Mouse (Mus musculus): ENCODE results near the gene Srgap3. TPM values are rescaled to one million over a fixed set of nuclear protein-coding genes. Genes with fewer than 3 reads are reported as not detected.

Srgap3 gene
- total and polyA plus RNA-seq, 2 experiments from 2014 or later = 0.33 TPM; not detected in 1

- Histone ChIP-seq H3K4me3 (ENCODE audit: low read depth, low read length) (no peak overlapping the region), H3K4me1 (ENCODE audit: control insufficient read depth, insufficient read depth) (no peaks in the 10 kb centered on the region), H3K9me3 (replicated peaks; ENCODE audit: control insufficient read depth, low read length) (no peaks in the 10 kb centered on the region), H3K27me3 (ENCODE audit: control insufficient read depth, insufficient read depth, low read length) (no peaks in the 10 kb centered on the region), H3K4me2 (ENCODE audit: low read depth, low read length) (no peak overlapping the region), H3K9ac (replicated peaks; ENCODE audit: low read depth, low read length) (no peak overlapping the region), H3K27ac (ENCODE audit: low read depth) (no peak overlapping the region), H3K36me3 (replicated peaks; ENCODE audit: control insufficient read depth, insufficient read depth, low read length) (no peaks in the 10 kb centered on the region)
- TF ChIP-seq EP300 (IDR thresholded peaks at IDR 0.05; ENCODE audit: low read depth) (no peak), CTCF (IDR thresholded peaks at IDR 0.05; ENCODE audit: low read depth) (no peak)
- 88% methylated on average over 6 of the region's 7 CpGs for WGBS
- DNase-seq (ENCODE audit: low spot score) (no peak), ATAC-seq (ENCODE audit: insufficient read depth, low read depth) (no peak)
These were observed 134.2 kb downstream of the Srgap3 start for GRCm38 (mm10) chr6:112812884-112813283.

GRCm38 (mm10) chr6:112810521-112810830 is 136.6 kb downstream of the Srgap3 start:
- Histone ChIP-seq H3K9ac (replicated peaks; ENCODE audit: low read depth, low read length) (no peak overlapping the region), H3K4me1 (ENCODE audit: control insufficient read depth, insufficient read depth) (no peaks in the 10 kb centered on the region), H3K27me3 (ENCODE audit: control insufficient read depth, insufficient read depth, low read length) (no peaks in the 10 kb centered on the region), H3K27ac (ENCODE audit: low read depth) (no peak overlapping the region), H3K4me2 (ENCODE audit: low read depth, low read length) (no peak overlapping the region), H3K4me3 (ENCODE audit: low read depth, low read length) (no peak overlapping the region), H3K9me3 (replicated peaks; ENCODE audit: control insufficient read depth, low read length) (no peaks in the 10 kb centered on the region), H3K36me3 (replicated peaks; ENCODE audit: control insufficient read depth, insufficient read depth, low read length) (no peaks in the 10 kb centered on the region)
- WGBS = 75% methylated on average over 4 of the region's 4 CpGs
- ATAC-seq (ENCODE audit: insufficient read depth, low read depth) (no peak), DNase-seq (ENCODE audit: low spot score) (no peak)
- TF ChIP-seq CTCF (IDR thresholded peaks at IDR 0.05; ENCODE audit: low read depth) (no peak), EP300 (IDR thresholded peaks at IDR 0.05; ENCODE audit: low read depth) (no peak)

- no peaks in the 10 kb centered on the region for H3K4me1 ChIP-seq (ENCODE audit: control insufficient read depth, insufficient read depth)
- DNase-seq (ENCODE audit: low spot score) (no peak), ATAC-seq (ENCODE audit: insufficient read depth, low read depth) (no peak)
- WGBS = 78% methylated on average over 15 of the region's 15 CpGs
- no peak for TF ChIP-seq CTCF (IDR thresholded peaks at IDR 0.05; ENCODE audit: low read depth)
- no peak for TF ChIP-seq EP300 (IDR thresholded peaks at IDR 0.05; ENCODE audit: low read depth)
- H3K36me3 ChIP-seq (replicated peaks; ENCODE audit: control insufficient read depth, insufficient read depth, low read length) = no peaks in the 10 kb centered on the region
- H3K4me3 ChIP-seq (ENCODE audit: low read depth, low read length) = no peak overlapping the region
- no peaks in the 10 kb centered on the region for H3K27me3 ChIP-seq (ENCODE audit: control insufficient read depth, insufficient read depth, low read length)
- no peak overlapping the region for H3K27ac ChIP-seq (ENCODE audit: low read depth)
- H3K4me2 ChIP-seq (ENCODE audit: low read depth, low read length) = no peak overlapping the region
- no peak overlapping the region for H3K9ac ChIP-seq (replicated peaks; ENCODE audit: low read depth, low read length)
- no peaks in the 10 kb centered on the region for H3K9me3 ChIP-seq (replicated peaks; ENCODE audit: control insufficient read depth, low read length)
These were observed 137.2 kb downstream of the Srgap3 start for GRCm38 (mm10) chr6:112809658-112810520.

- Histone ChIP-seq H3K27me3 (ENCODE audit: control insufficient read depth, insufficient read depth, low read length) (no peaks in the 10 kb centered on the region), H3K9me3 (replicated peaks; ENCODE audit: control insufficient read depth, low read length) (no peaks in the 10 kb centered on the region), H3K27ac (ENCODE audit: low read depth) (no peak overlapping the region), H3K4me3 (ENCODE audit: low read depth, low read length) (no peak overlapping the region), H3K4me2 (ENCODE audit: low read depth, low read length) (no peak overlapping the region), H3K4me1 (ENCODE audit: control insufficient read depth, insufficient read depth) (no peaks in the 10 kb centered on the region), H3K36me3 (replicated peaks; ENCODE audit: control insufficient read depth, insufficient read depth, low read length) (no peaks in the 10 kb centered on the region), H3K9ac (replicated peaks; ENCODE audit: low read depth, low read length) (no peak overlapping the region)
- WGBS = 81% methylated on average over 9 of the region's 9 CpGs
- ATAC-seq (ENCODE audit: insufficient read depth, low read depth) (no peak), DNase-seq (ENCODE audit: low spot score) (no peak)
- TF ChIP-seq CTCF (IDR thresholded peaks at IDR 0.05; ENCODE audit: low read depth) (no peak), EP300 (IDR thresholded peaks at IDR 0.05; ENCODE audit: low read depth) (no peak)
These were observed 138.3 kb downstream of the Srgap3 start for GRCm38 (mm10) chr6:112808738-112809137.

- Histone ChIP-seq H3K4me2 (ENCODE audit: low read depth, low read length) (no peak overlapping the region), H3K27ac (ENCODE audit: low read depth) (no peak overlapping the region), H3K36me3 (replicated peaks; ENCODE audit: control insufficient read depth, insufficient read depth, low read length) (no peaks in the 10 kb centered on the region), H3K4me1 (ENCODE audit: control insufficient read depth, insufficient read depth) (no peaks in the 10 kb centered on the region), H3K27me3 (ENCODE audit: control insufficient read depth, insufficient read depth, low read length) (no peaks in the 10 kb centered on the region), H3K9ac (replicated peaks; ENCODE audit: low read depth, low read length) (no peak overlapping the region), H3K4me3 (ENCODE audit: low read depth, low read length) (no peak overlapping the region), H3K9me3 (replicated peaks; ENCODE audit: control insufficient read depth, low read length) (no peaks in the 10 kb centered on the region)
- no peak for TF ChIP-seq CTCF (IDR thresholded peaks at IDR 0.05; ENCODE audit: low read depth)
- TF ChIP-seq EP300 (IDR thresholded peaks at IDR 0.05; ENCODE audit: low read depth) = no peak
- no peak for ATAC-seq (ENCODE audit: insufficient read depth, low read depth)
- DNase-seq (ENCODE audit: low spot score) = no peak
- WGBS = 84% methylated on average over 3 of the region's 3 CpGs
These were observed 145.1 kb downstream of the Srgap3 start for GRCm38 (mm10) chr6:112801917-112802316.

GRCm38 (mm10) chr6:112798378-112798777 is 148.7 kb downstream of the Srgap3 start:
- 77% methylated on average over 5 of the region's 5 CpGs for WGBS
- Histone ChIP-seq H3K4me1 (ENCODE audit: control insufficient read depth, insufficient read depth) (no peaks in the 10 kb centered on the region), H3K27me3 (ENCODE audit: control insufficient read depth, insufficient read depth, low read length) (no peaks in the 10 kb centered on the region), H3K9ac (replicated peaks; ENCODE audit: low read depth, low read length) (no peak overlapping the region), H3K36me3 (replicated peaks; ENCODE audit: control insufficient read depth, insufficient read depth, low read length) (no peaks in the 10 kb centered on the region), H3K27ac (ENCODE audit: low read depth) (no peak overlapping the region), H3K4me3 (ENCODE audit: low read depth, low read length) (no peak overlapping the region), H3K4me2 (ENCODE audit: low read depth, low read length) (no peak overlapping the region), H3K9me3 (replicated peaks; ENCODE audit: control insufficient read depth, low read length) (no peaks in the 10 kb centered on the region)
- no peak for TF ChIP-seq EP300 (IDR thresholded peaks at IDR 0.05; ENCODE audit: low read depth)
- TF ChIP-seq CTCF (IDR thresholded peaks at IDR 0.05; ENCODE audit: low read depth) = no peak
- DNase-seq (ENCODE audit: low spot score) (no peak), ATAC-seq (ENCODE audit: insufficient read depth, low read depth) (no peak)
